Mouse (Mus musculus) thymus, postnatal 10 days (tissue): ENCODE measurements around the gene Gm7075.
"Not testable (repeated sequence)": the region's sequence is repeated elsewhere in the genome, so short reads cannot be mapped to it uniquely, and the experiment has no call there.

Experiments
- DNase-seq, 2 experiments: peaks; one replicate each; pipeline ENCODE4 v3.0.0; 2021; ENCODE audit warnings: low spot score in 2 of 2

Gene Gm7075

DNA sequence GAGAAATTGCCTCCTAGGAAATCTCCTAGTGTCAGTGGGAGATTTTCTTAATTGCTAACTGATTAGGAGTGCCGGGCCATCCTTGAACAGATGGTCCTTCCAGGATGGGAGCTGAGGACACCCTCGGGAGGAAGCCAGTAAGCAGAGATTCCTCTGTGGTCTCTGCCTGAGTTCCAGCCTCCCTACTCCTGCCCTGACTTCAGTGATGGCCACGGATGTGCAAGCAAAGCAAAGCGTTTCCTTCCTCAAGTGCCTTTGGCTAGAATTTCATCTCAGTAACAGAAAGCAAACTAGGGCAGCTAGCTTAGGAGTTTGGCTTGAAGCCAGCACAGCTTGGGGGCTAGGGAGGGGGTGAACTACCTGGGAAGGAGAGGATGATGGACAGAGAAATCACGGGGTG lies 4.5 kb downstream of the Gm7075 start:
- no peak for DNase-seq

DNA sequence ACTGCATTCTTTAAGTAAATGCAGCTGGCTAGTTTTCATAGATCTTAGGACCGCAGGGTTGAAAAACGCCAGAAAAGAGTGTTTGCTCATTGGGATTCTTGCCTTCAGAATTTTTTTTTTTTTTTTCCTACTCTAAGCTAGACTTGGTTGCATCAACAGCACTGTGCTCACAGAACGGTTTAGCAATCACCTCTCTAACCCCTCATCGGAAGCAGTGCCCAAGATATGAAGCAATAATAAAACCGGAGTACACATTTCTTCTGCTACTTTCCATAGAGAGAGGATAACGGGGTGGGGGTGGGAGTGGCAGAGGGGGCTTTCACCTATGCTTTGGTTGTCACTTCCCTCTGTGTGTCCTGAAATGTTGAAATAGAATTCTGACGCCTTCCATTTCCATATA lies 5.7 kb downstream of the Gm7075 start:
- DNase-seq = no peak

DNA sequence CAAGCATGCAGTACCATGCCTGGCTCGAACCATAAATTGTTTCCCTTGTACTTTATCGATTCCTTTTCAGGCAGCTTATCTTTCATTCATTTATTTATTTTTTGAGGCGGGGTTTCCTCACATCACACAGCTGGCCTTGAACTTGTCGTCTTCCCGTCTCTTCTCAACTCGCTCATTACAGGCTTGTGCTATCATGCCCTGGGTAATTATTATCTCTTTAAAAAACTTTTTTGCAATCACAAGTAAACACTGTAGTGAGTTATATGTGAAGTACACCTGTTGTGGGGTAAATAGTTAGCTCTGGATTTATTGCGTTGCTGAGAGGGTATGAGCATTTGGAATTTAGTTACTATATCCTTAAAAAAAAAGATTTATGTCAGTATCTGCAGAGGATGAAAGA lies 6.3 kb downstream of the Gm7075 start:
- no peak for DNase-seq

DNA sequence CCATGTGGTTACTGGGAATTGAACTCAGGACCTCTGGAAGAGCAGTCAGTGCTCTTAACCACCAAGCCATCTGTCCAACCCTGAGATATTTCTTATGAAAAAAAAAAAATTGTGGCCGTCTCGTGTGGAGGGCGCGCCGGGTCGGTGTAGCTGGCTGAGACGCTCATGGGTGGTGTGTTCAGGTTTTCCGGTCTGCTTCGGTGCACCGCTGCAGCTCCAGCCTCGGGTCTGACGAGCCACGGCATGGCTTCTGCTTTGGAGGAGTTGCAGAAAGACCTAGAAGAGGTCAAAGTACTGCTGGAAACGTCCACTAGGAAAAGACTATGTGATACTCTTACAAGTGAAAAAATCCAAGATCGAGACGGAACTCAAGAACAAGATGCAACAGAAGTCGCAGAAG lies 8.8 kb downstream of the Gm7075 start:
- DNase-seq = no peak

DNA sequence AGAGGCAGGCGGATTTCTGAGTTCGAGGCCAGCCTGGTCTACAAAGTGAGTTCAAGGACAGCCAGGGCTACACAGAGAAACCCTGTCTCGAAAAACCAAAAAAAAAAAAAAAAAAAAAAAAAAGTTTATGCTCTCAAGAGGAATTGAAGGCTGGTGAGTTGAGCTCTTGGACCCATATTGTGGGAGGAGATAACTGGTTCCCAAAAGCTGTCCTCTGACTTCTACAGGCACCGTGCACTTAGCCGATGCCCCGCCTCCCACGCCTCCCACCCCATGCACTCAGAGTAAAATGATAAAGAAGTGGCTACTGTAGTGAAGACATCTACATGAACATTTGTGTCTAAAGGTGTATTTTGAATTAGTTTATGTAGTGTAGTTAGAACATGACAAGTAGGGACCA lies 9.9 kb downstream of the Gm7075 start:
- DNase-seq = not testable (repeated sequence)

DNA sequence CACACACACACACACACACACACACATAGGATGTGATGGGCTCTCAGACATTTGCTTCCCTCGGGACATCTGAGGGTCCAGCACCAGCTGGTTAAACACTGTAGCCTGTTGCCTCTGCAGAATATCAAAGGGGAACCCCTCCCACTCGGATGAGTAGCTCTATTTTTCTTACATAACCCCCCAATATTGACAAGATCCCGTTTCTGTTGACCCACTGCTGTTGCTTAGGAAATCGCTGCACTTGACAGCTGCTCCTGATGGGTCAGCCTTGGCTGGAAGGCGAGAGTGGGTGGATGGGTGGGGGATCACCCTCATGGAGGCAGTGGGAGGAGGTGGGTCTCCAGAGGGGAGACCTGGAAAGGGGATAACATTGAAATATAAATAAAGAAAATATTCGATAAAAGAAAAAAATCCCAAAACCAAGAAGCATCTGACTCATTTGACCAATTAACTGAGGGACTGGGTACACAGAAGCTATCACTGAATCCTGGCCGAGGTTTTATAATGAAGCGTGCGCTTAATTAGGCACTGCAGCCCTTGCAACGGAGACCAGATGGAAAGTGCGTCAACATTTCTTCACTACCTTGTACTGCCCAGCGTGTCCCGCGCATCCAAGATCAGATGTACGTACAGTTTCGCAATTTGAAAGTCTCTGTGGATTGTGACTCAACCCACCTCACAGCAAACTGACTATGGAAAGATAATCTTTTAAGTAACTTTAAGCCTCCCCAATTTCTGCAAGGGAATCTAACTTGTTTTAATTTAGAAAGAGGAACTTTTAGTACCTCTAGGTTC lies 11.2 kb downstream of the Gm7075 start:
- no peak for DNase-seq

DNA sequence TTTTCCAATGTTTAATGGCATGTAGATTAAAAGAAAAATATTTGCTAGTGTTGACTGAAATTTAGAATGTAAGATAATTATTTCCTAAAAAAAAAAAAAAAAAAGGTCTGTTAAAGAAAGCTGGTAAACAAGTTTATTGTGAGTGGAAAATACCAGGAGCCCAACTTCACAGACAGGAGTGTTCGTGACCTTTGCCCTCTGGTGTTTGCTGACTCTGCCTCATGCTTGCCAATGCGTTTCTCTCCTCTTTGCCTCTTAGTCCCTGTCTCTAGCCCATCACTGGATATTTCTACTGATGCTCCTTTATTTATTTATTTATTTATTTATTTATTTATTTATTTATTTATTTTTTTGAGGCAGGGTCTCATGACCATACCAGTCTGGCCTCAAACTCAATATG lies 18.0 kb downstream of the Gm7075 start:
- DNase-seq = no peak

DNA sequence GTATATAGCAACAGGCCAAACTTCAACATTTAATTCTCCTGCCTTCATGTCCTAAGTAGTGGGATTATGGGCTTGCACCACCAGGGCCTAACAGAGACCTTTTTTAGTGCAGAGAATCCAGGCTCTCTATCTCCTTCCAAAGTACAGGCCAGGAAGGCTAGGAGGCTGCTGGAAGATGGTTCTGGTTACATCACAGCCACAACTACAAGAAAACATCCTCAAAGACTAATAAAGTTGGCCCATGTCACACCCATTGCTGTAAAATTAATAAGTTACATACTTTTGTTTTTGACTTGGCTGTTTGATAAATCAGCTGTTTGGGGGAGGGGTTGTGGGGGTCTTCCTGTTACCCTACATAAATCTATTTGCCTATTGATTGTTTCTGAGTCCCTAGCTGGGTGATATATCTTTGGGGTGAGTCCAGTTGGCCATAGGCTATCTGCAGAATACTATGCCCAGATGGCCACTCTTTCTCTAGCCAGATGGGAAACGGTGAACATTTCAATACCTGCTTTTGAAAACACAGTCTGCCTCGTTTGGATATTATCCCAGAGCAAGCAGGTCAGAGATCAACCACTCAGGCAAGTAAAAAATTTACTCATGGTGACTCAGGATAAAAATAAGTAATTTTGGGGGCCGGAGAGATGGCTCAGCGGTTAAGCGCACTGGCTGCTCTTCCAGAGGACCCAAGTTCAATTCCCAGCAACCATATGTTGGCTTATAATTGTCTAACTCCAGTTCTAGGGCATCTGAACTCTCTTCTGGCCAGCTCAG lies 18.7 kb downstream of the Gm7075 start:
- DNase-seq = no peak

DNA sequence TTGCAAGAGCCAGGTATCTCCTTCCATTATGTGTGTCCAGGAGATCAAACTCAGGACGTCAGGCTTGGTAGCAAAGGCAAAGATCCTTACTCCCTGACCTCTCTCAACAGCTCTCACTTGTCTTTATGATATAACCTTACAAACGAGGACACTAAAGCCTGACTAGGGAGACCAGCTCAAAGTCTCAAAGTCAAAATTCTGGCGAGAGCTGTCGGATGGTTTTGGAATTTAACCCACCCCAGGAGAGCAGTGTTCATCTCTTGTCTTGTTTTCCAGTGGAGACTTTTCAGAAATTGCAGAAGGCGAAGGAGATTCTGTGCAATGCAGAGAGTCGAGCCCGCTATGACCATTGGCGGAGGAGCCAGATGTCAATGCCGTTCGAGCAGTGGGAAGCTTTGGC lies 24.6 kb downstream of the Gm7075 start:
- DNase-seq = no peak

DNA sequence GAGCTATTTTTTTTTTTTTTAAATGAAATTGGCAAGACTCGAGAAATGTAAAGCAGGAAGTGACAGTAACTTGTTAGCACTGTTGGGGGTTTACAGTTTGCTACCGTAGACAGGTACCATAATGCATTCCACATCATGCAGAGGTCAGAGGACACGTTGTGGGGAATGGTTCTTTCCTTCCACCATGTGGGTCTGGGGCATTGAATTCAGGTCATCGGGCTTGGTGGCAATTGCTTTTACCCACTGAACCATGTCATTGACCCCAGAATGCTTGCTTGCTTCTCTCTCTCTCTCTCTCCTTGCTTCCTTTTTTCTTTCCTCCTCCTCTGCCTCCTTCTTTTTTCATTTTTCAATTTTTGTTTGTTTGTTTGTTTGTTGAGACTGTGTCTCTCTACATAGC lies 32.6 kb downstream of the Gm7075 start:
- no peak for DNase-seq

DNA sequence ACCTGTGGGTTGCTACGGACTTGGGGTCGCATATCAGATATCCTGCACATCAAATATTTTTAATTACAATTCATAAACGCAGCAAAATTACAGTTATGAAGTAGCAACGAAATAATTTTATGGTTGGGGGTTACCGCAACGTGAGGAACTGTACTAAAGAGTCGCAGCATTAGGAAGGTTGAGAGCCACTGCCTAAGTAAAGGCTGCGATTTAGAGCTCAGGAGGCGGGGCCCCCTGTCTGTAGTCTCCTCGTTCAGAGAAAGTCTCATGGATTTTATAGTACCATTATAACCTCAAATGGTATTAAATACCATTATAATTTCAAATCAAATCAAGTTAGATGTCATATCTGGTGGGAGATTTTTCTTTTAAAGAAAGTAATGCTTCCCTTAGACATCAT lies 34.6 kb downstream of the Gm7075 start:
- no peak for DNase-seq

DNA sequence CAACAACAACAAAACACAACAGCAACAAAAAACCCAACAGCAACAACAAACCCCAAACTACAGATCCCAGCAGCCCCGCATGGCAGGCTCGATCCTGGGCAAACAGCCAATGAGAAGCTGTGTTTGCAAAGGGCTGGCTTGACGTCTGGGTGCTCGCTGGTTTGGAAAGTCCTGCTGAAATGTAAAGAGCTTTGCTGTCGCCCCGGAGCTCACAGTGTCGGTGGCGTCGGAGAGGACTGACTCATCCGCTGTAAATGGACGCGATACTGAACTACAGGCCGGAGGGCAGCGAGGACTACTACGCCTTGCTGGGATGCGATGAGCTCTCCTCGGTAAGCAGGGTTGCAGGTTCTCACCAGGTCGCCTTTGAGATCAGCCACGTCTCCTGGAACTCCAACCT lies 35.1 kb downstream of the Gm7075 start:
- DNase-seq = peak; percentile 61 to 64

DNA sequence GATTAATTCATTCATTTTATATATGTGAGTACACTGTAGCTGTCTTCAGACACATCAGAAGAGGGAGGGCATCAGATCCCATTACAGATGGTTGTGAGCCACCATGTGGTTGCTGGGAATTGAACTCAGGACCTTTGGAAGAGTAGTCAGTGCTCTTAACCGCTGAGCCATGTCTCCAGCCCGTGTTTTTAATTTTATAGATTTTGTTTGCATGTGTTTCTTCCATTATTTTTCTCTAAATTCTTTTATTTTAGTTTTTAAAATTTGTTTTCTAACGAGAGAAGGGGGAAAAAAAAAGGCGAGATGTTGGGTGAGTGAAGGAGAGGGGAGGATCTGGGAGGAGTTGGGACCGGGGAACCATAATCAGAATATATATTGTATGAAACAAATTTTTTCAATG lies 35.7 kb downstream of the Gm7075 start:
- not testable (repeated sequence) for DNase-seq

DNA sequence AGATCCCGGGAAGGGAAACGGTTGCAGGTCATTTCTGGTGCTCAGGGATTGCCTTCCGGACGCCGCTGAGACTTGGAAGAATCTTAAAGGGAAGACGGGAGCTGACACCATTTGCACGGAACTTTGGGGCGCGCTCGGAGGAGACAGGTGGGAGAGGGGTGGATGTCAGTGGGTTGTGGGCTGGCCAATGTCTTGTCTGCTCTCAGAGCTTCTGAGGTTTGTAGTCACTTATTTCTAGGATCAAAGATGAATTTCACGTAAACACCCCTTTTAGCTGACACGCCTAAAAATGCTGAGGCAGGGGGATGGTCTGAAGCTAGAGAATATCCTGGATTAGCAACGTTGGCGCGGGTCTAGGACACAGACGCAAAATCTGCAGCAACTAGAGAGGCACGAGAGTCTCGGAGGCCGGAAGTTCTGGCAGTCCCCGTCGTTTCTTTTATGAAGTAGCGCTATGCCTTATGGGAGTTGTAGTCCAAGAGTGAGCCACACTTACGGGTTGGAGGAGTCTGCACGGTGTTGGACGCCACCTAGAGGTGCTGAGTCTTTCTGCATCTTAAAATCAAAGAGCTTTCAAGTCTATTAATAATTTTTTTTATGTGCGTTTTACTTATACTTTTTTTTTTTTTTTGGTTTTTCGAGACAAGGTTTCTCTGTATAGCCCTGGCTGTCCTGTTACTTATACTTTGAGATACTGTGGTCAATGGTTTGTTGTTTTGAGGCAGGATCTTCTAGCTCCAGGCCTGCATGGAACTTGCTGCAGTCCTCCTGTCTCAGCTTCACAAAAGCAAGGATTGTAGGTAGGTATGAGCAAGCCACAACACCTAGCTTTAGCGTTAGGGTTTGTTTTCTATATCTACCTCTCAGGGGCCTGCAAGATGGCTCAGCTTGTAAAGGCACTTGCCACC lies 39.0 kb downstream of the Gm7075 start, which contains the start of gene Dnajc12:
TSS of gene Dnajc12 (plus strand) at position 72 of the 908 bp plus-strand sequence.
- peak; percentile 73 to 84 for DNase-seq

DNA sequence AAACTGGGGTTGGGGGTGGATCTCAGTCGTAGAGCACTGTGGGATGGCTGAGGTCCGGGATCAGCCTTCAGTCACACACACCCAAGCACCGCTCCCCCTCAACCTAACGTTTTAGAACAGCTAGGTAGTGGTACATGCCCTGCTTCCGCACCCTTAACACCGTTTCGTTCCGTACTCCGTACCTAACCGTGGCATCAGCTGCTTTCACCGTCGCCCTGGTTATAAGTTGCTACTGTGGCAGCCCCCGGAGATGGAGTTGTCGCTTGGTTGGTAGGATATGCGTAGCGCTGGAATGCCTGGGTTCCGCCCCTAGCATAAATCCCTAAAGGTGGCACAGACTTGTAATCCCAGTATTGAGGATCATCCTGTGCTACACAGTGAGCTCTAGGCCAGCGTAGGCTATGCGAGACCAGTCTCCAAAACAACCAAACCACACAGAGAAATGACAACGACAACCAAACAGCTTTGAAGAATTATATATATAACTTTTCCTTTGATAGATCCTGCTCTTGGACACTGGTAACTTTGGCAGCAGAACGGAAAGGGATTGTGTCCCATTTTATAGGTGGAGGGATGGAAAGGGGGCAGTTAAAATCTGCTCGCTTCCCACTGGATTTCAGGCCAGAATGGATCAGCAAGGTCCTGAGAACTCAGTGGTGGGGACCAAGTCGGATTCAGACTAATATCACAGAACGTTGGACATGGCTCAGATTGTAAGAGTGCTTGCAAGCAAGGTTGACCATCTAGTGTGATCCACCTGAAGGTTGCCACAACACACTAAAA lies 39.9 kb downstream of the Gm7075 start, which contains the start of gene Sirt1:
TSS of gene Sirt1 (minus strand) at position 207 of the 783 bp plus-strand sequence.
- DNase-seq = peak in 1 of 2 experiments; percentile 35

DNA sequence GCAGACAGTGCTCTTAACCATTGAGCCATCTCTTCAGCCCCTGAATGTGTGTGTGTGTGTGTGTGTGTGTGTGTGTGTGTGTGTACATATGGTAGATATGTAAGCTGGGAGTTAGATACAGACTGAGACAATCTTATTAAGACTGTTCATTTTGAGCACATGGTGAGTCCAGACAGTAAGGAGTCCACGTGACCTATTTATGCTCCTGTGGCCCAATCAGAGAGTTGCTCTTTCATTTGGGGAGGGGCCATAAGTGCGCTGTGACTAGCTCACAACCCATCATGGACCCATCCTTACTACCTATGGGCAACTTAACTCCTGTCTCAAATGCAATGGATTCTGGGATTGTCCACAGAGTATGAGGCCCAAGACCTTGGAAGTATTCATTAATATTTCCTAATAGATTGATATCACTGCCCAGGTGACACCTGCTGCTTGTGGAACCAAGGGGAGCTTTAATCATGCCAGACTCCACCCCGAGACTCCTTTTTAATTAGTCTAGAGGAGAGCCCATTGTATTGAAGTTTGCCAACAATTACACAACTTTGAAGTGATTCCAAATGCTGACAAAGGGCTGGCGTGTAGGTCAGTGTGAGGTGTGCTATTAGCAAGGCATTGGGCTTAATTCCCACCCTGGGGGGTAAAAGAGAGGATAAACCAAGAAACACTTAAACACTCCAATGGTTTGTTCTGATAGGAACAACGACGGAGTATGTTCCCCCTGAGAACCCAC lies 42.5 kb downstream of the Gm7075 start:
- no peak for DNase-seq

DNA sequence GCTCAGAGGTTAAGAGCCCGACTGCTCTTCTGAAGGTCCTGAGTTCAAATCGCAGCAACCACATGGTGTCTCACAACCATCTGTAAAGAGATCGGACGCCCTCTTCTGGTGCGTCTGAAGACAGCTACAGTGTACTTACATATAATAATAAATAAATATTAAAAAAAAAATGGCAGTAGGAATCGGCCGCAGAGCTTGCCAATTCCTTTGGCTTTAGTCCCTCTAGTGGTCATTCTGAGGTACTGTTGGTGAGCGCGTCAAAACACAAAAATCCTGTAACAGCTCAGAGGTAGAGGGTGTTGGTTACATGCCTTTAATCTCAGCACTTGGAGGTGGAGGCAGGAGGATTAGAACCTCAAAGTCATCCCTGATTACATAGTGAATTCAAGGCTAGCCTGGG lies 44.1 kb downstream of the Gm7075 start:
- peak; percentile 35 to 58 for DNase-seq

DNA sequence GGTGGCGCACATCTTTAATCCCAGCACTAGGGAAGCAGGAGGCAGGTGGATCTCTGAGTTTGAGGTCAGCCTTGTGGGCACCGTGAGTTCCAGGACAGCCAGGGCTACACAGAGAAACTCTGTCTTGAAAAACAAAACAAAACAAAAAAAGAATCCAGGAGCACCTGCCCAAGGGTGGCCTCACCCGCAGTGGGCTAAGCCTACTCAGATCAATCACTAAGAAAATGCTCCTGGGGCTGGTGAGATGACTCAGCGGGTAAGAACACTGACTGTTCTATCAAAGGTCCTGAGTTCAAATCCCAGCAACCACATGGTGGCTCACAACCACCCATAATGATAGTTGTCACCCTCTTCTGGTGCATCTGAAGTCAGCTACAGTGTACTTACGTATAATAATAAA lies 45.3 kb downstream of the Gm7075 start:
- DNase-seq = no peak
